Mouse (Mus musculus) heart, embryonic 14.5 days (tissue): ENCODE results near the gene 6430628N08Rik. TPM values are rescaled to one million over a fixed set of nuclear protein-coding genes. Genes with fewer than 3 reads are reported as not detected.

Source experiments
- ATAC-seq: fragments of 200-750 bp; cut with Nextera tagmentation; 2 replicates; pipeline ENCODE4 v1.8.0; 2017; ENCODE audit warnings: low read depth, moderate TSS enrichment; ENCODE audit not compliant: insufficient number of reproducible peaks, insufficient read depth, low FRiP score
- H3K27ac ChIP-seq, 2 experiments: fragments of 200-500 bp in 1 of 2; fragments of 300-500 bp in 1 of 2; sonication (generic) in 1 of 2; replicated peaks in 1 of 2; 2 replicates each; pipeline ENCODE4 v1.5.1; 2012 to 2014; ENCODE audit warnings: low read depth in 2 of 2, low read length in 2 of 2, control low read depth in 1 of 2, mild to moderate bottlenecking in 1 of 2, mixed read lengths in 1 of 2; ENCODE audit not compliant: control insufficient read depth in 1 of 2, insufficient read depth in 1 of 2
- H3K27me3 ChIP-seq: fragments of 300-500 bp; sonication (generic); 2 replicates; pipeline ENCODE4 v1.6.1; 2014; ENCODE audit warnings: mild to moderate bottlenecking, low read length, control low read depth; ENCODE audit not compliant: control insufficient read depth, insufficient read depth
- H3K36me3 ChIP-seq: fragments of 300-500 bp; sonication (generic); 2 replicates; pipeline ENCODE4 v1.6.1; 2014; ENCODE audit warnings: mild to moderate bottlenecking, control low read depth, low read length, mixed read lengths; ENCODE audit not compliant: control insufficient read depth, insufficient read depth
- H3K4me1 ChIP-seq, 2 experiments: fragments of 200-500 bp in 1 of 2; fragments of 300-500 bp in 1 of 2; sonication (generic) in 1 of 2; 2 replicates each; pipeline ENCODE4 v1.6.1; 2012 to 2014; ENCODE audit warnings: low read length in 2 of 2, control low read depth in 1 of 2, mixed read lengths in 1 of 2; ENCODE audit not compliant: control insufficient read depth in 2 of 2, insufficient read depth in 2 of 2
- H3K4me2 ChIP-seq: fragments of 300-500 bp; sonication (generic); 2 replicates; pipeline ENCODE4 v1.6.1; 2014; ENCODE audit warnings: mild to moderate bottlenecking, low read length
- H3K4me3 ChIP-seq, 2 experiments: fragments of 200-500 bp in 1 of 2; fragments of 300-500 bp in 1 of 2; sonication (generic) in 1 of 2; 2 replicates each; pipeline ENCODE4 v1.5.1; 2012 to 2014; ENCODE audit warnings: low read length in 2 of 2, mild to moderate bottlenecking in 2 of 2, control low read depth in 1 of 2, low read depth in 1 of 2, moderate library complexity in 1 of 2; ENCODE audit not compliant: control insufficient read depth in 1 of 2, insufficient read depth in 1 of 2
- H3K9ac ChIP-seq: fragments of 300-500 bp; sonication (generic); 2 replicates; pipeline ENCODE4 v1.6.1; 2014; ENCODE audit warnings: mild to moderate bottlenecking, low read length
- H3K9me3 ChIP-seq: fragments of 300-500 bp; sonication (generic); 2 replicates; pipeline ENCODE4 v1.6.1; 2016; ENCODE audit warnings: low read length, control low read depth; ENCODE audit not compliant: control insufficient read depth
- WGBS: fragments of 180-500 bp; shearing (Covaris S2); extraction: QIAGEN DNeasy Blood & Tissue Kit; methylation state at CpG from one replicate; pipeline ENCODE4 v1.1.7; 2014; 5-methylcytosine and 5-hydroxymethylcytosine counted together
- polyA plus RNA-seq: library from polyadenylated mRNA; unstranded; fragments of >200 nt; fragmentation: Nextera tagmentation; extraction: Ambion mirVana; gene quantifications from 2 replicates; pipeline ENCODE4 v1.2.1, GENCODE M21; 2014

Gene 6430628N08Rik
- polyA plus RNA-seq, 1 experiment from 2014 or later = not detected

DNA sequence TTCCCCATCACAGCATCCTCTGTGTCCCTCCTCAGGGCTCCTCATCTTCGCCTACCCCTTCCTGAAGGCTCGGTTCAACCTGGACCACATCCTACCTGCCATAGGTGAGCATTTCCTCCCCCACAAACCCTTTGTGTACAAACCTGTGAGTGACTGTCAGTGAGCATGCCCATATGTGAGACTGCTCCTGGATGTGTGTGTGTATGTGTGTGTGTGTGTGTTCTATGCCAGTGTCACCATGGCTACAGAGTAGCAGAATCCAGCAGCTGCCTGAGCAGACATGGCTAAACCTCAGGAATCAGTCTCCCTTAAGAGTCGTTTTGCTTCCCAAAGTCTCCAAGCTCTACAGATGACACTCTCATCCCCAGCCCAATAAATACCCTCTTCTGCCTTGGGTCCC lies 4.6 kb upstream of the 6430628N08Rik start:
- no peaks in the 10 kb centered on the region for H3K9me3 ChIP-seq
- 63% methylated on average over 3 of the region's 3 CpGs for WGBS
- no peak overlapping the region for H3K9ac ChIP-seq
- no peak overlapping the region for H3K4me2 ChIP-seq
- no peak overlapping the region for H3K27ac ChIP-seq
- ATAC-seq = no peak
- H3K4me3 ChIP-seq = no peak overlapping the region
- H3K27me3 ChIP-seq = peaks cover 36% of the 10 kb centered on the region
- H3K4me1 ChIP-seq = peaks cover 4 to 7% of the 10 kb centered on the region in 2 experiments; a peak in 2 of 4 replicates
- H3K36me3 ChIP-seq = no peaks in the 10 kb centered on the region

DNA sequence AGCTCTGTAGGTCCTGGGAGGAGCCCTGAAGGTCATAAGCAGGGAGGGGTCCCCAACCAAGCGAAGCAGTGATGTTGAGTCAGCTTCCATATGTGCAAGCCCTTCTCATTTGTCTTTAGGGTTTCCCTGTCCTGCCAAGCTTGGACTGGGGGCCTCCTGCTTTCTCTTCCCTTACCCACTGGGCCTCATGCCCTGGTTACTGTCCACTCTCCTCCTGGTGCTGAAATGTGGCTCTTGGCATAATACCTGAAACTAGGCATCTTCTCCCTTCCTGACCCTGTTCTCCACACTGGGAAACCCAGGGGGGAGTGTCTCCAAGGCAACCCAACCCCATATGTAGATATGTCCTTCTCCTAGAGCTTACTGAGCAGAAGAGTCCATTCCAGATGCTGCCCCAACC lies 3.6 kb upstream of the 6430628N08Rik start:
- Histone ChIP-seq H3K4me3 (no peak overlapping the region), H3K27ac (no peak overlapping the region), H3K36me3 (no peaks in the 10 kb centered on the region), H3K4me1 (peaks cover 4 to 7% of the 10 kb centered on the region in 2 experiments; a peak in 2 of 4 replicates), H3K27me3 (peaks cover 47% of the 10 kb centered on the region), H3K9me3 (no peaks in the 10 kb centered on the region), H3K4me2 (no peak overlapping the region), H3K9ac (no peak overlapping the region)
- WGBS = 43% methylated on average over 1 of the region's 1 CpGs
- ATAC-seq = no peak

DNA sequence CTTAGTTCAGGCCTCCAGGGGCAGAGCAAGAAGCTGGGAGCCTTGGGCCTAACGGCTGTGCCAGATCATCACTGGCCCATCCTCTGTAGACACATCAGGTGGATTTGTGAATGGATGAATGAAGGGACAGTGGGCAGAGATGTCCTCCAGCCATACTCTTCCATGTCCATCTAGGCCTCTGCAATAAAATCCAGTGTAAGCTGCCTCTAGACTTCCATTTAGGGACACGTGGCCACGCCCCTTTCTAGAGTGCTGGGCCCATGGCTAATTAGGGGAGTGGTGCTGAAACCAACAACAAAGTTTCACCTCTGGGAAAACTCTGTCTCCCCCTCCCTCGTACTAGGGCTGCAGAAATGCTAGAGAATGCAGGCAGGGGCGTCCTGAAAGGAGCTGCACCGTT lies 399 bp upstream of the 6430628N08Rik start:
- Histone ChIP-seq H3K27me3 (peaks cover 64% of the 10 kb centered on the region), H3K4me2 (peak overlapping the region; percentile 60), H3K9ac (no peak overlapping the region), H3K4me3 (peak overlapping the region; percentile 24 to 29), H3K9me3 (no peaks in the 10 kb centered on the region), H3K27ac (no peak overlapping the region), H3K36me3 (no peaks in the 10 kb centered on the region), H3K4me1 (peaks cover 4 to 7% of the 10 kb centered on the region in 2 experiments; a peak in 2 of 4 replicates)
- 16% methylated on average over 6 of the region's 6 CpGs for WGBS
- no peak for ATAC-seq

DNA sequence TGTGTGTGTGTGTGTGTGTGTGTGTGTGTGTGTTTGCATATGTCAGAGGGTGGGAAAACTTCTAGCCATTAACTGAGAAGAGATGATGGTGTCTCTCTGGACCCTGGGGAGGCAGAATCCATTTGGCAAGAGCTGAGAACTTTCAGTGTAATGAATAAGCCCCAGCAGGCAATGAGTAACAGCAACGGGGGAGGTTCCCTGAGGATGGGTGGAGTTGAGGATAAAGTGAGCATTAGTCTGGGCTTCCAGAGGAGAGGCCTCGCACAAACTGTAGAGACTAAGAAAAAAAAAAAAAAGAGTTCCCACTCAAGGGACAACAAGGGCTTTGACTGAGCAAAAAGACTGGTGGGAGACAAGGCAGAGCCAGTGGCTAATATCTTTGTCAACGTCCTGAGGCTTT lies 3.8 kb downstream of the 6430628N08Rik start:
- no peak overlapping the region for H3K4me2 ChIP-seq
- H3K36me3 ChIP-seq = no peaks in the 10 kb centered on the region
- peaks cover 74% of the 10 kb centered on the region for H3K27me3 ChIP-seq
- H3K9me3 ChIP-seq = no peaks in the 10 kb centered on the region
- H3K4me3 ChIP-seq = no peak overlapping the region
- H3K9ac ChIP-seq = no peak overlapping the region
- WGBS = 17% methylated on average over 3 of the region's 3 CpGs
- no peak overlapping the region for H3K27ac ChIP-seq
- ATAC-seq = no peak
- peaks cover 4 to 7% of the 10 kb centered on the region in 2 experiments; a peak in 2 of 4 replicates for H3K4me1 ChIP-seq

DNA sequence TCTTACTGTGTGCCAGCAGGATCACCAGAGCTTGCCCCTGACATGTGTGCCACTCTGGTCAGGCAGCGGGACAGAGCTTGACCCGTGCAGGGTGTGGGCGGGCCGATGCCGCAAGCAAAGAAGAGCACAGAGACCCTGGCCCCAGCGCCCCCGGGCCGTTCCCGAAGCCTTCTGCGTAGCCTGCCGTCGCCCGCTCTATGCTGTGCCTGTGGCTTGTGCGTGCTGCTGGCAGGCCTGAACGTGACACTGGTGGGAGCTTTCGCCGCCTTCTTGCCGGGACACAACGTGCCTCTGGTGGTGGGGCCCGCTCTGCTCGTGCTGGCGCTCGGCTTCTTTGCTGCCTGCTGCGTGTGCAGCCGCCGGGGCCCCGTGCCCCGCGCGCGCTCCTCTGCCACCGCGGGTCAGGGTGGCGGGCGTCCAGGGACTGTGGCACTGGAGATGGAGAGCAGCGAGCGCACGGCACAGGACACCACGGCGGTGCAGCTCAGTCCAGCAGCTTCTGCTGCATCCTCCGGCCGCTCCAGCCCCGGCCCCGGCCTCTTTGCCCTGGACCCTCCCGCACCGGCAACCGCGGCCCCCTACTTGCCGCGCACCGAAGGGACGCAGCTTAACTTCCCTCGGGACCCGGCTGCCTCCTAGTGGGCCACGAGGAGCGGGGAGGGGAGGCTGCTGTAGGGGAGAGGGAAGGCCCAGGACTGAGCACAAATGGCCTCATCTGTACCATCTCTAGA lies 7.6 kb downstream of the 6430628N08Rik start:
- under 1% methylated on average over 53 of the region's 56 CpGs for WGBS
- ATAC-seq = no peak

DNA sequence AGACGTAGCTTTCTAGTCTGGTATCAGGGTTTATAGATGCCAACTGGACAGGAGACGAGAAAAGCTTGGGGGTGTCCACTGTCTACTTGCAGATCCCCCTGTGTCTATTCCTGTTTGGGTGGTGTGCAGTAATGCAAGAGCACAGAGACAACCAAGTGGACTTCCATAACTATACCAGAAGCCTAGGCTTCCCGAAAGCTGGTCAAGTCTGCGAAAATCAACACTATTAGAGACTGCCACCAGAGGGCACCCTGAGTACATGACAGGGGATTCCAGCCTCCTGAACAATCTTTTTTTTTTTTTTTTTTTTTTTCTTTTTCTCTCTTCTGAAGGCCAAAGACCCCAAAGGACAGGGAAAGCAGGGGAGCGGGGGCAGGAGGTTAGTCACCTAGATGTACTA lies 12.4 kb downstream of the 6430628N08Rik start:
- Histone ChIP-seq H3K4me2 (no peak overlapping the region), H3K27ac (no peak overlapping the region), H3K36me3 (no peaks in the 10 kb centered on the region), H3K9me3 (no peaks in the 10 kb centered on the region), H3K4me1 (no peaks in the 10 kb centered on the region), H3K4me3 (no peak overlapping the region), H3K27me3 (peaks cover 87% of the 10 kb centered on the region), H3K9ac (no peak overlapping the region)
- ATAC-seq = no peak
- 17% methylated on average over 5 of the region's 5 CpGs for WGBS

More for the DNA sequence above, 7.6 kb downstream of the 6430628N08Rik start:
- no peaks in the 10 kb centered on the region for H3K9me3 ChIP-seq
- H3K9ac ChIP-seq = peak overlapping the region; percentile 25
- no peak overlapping the region for H3K27ac ChIP-seq
- peaks cover 66% of the 10 kb centered on the region for H3K27me3 ChIP-seq
- H3K4me1 ChIP-seq = no peaks in the 10 kb centered on the region
- no peaks in the 10 kb centered on the region for H3K36me3 ChIP-seq
- peak overlapping the region; percentile 29 to 36 for H3K4me3 ChIP-seq
- peak overlapping the region; percentile 66 for H3K4me2 ChIP-seq

DNA sequence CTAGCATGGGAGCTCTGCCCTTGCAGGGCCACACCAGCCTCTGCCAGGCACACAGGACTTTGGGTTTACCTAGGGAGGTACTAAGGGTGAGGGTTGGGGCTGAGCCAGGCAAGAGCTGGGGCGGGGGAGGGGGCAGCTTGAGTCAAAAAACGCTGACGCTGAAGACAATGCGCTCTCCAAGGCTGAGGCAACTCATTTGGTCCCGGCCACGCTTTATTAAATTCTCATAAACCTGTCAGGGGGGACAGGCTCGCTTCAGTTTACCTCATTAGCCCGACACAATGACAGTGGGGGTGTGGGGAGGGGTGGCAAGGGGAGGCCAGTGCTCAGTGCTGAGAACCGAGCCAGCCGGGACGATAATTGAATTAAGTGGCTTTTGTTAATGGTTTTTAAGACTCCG lies 13.9 kb downstream of the 6430628N08Rik start:
- ATAC-seq = no peak
- Histone ChIP-seq H3K4me3 (no peak overlapping the region), H3K27me3 (peaks cover 87% of the 10 kb centered on the region), H3K9me3 (no peaks in the 10 kb centered on the region), H3K9ac (no peak overlapping the region), H3K36me3 (no peaks in the 10 kb centered on the region), H3K27ac (no peak overlapping the region), H3K4me2 (no peak overlapping the region), H3K4me1 (0 out of 4 replicates have a peak, but pooled peaks cover 2 to 4% of the 10 kb centered on the region in 2 experiments)
- WGBS = 14% methylated on average over 12 of the region's 12 CpGs
